Mouse (Mus musculus) R1 (cell line): Measurements from ENCODE around the gene Emc10.

Source experiments
- DNase-seq: peaks from one replicate; pipeline ENCODE4 v3.0.0-alpha.2; 2018; ENCODE audit warnings: low read depth, low spot score

Emc10 gene

DNA sequence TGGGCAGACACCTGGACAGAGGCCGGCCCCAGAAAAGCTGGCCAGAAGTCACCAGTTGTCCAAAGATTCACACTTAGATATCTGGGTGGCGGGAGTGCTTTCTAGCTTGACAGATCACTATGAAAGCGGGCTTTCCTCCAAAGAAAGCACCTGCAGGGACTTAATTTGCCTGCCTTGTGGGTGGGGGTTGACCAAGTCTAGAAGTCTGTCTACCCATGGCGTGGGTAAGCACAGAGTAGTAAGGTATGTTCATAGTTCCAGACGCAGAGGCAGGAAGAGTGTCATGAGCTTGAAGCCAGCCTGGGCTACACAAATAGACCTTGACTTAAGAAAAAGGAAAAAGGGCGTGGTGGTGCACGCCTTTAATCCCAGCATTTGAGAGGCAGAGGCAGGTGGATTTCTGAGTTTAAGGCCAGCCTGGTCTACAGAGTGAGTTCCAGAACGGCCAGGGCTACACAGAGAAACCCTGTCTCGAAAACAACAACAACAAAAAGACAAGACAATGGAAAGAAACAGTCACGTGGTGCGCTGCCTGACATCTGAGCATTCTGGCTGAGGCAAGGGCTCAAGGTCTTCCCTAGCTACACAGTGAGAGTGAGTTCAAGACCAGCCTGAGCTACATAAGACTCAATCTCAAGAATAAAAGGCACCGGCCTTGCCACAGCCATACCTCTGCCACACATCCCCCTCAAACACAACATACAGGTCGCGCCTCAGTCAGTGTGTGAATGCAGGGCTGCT lies 30.3 kb upstream of the Emc10 start:
- peak; percentile 58 for DNase-seq

GRCm38 (mm10) chr7:44525126-44525832 lies 28.9 kb upstream of the Emc10 start:
- DNase-seq: peak; percentile 94

GRCm38 (mm10) chr7:44524502-44524901 lies 28.2 kb upstream of the Emc10 start, which contains the start of gene Mybpc2:
Gene Mybpc2, minus strand, starts transcription at chr7:44524656.
- peak; percentile 51 for DNase-seq

DNA sequence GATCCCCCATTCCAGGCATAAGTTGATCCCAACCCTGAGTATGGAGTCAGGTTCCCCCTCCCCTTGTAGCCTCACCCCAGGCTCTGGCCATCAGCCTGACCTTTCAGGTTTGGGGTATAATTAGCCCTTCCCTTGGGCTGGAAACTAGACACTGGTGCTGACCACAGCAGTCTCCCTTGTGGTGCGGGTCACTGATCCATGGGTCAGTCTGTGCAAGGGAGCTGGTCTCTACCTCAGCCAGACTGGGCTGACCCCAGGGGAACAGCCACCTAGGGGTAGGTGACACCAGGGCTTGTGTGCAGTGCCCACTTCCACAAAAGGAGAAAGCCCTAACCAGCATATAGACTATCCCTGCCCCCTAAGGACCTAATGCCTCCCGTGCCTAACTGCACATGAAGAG lies 26.7 kb upstream of the Emc10 start:
- DNase-seq: no peak

DNA sequence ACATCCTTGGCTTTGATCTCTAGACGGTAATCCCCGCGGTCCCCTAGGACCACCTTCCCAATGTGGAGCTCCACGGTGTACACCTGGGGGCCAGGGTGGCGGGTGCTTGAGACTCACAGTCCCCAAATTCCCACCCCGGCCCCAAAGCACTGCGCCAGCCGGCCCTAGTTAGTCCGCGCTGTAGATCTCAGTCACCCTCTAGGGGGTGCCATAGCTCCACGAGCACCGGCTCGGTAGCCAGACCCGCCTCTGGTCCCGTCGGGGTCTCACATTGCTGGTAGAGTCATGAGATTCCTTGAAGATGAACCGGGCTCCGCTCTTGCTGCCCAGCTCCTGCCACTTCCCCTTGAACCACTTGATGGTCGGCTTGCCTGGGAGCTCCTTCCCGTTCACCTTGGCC lies 25.4 kb upstream of the Emc10 start:
- DNase-seq: peak; percentile 78

DNA sequence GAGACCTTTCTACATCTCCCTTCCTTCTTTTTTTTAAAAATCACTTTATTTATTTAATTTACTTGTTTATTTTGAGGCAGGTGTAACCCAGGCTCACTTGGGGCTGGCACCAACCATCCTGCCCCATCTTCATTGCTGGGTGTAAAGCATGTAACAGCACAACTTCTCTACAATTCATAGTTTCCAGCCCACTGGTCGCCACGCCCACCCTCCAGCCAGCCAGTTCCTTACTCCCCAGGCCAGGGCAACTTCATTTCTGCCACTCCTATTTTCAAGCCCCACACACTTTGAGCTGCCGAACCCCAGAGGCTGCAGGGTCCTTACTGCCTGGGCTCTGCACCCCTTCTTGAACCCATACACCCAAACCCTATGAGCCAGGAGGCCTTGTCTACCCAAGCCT lies 24.7 kb upstream of the Emc10 start:
- no peak for DNase-seq

GRCm38 (mm10) chr7:44519240-44519913 lies 23.0 kb upstream of the Emc10 start:
- DNase-seq: peak; percentile 85

GRCm38 (mm10) chr7:44507491-44507890 lies 11.2 kb upstream of the Emc10 start:
- no peak for DNase-seq

- DNase-seq: peak; percentile 79
Measured at GRCm38 (mm10) chr7:44501563-44502115, 5.3 kb upstream of the Emc10 start.

- peak; percentile 34 for DNase-seq
Measured at GRCm38 (mm10) chr7:44500046-44500445, 3.7 kb upstream of the Emc10 start.

DNA sequence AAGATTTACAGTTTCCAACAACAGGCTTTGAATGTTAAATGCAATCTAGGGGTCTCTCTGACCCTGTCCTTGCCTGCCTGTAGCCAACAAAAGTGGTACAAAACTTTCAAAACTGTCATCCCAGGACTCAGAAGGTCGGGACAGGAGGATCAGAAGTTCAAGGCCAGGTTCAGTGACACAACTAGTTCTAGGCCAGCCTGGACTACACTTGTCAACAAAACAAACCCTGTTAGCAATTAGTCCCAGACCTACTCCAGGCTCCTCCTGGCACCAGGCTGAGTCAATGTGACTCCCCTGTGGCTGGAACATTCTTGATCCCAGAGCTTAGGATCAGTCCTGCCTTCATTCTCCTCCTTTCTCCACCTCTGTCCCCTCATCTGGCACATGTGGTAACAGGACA lies 2.6 kb upstream of the Emc10 start:
- DNase-seq: no peak

DNA sequence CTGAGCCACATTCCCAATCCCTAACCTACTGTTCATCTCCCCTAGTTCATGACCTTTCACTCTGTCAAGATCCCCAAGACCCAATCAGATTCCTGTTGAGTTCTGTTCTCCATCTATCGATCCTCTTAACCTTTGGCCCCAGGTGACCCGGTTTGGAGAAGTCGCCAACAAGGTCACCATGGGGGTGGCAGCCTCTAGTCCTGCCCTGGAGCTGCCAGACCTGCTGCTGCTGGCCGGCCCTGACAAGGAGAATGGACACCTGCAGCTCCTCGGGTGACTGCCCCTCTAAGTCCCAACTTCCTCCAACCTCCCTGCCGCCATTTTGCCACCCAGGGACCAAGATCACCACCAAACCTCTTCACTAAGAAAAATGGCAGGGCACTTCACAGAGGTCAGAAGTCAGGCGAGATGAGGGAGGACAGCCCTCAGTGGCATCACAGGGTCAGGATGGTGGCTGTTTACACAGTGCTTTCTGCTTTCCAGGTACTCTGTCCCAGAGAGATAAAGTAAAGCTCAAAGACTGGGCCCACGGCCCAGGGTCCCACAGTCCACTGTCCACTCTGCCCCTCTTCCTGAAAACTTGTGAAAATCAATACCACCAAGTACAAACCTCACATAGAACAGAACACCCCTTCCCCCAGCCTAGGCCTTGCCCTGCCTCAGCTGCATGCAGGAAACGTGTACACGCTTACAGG lies 1.2 kb upstream of the Emc10 start:
- peak; percentile 48 for DNase-seq

DNA sequence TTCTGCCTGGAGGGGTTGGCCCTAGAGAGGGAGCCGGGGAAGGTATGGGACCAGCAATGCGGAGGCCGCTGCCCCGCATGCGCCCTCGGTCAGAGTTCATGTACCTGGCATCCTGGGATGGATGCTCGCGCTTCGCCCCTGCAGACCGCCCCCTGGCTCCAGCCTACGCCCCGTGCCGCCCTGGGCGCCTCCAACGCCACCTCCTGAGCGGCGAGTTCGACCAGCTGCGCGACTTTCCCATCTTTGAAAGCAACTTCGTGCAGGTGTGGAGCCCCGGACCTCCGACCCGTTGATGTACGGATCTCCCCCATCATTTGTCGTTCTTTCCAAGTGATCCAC lies 411 bp upstream of the Emc10 start:
- no peak for DNase-seq

DNA sequence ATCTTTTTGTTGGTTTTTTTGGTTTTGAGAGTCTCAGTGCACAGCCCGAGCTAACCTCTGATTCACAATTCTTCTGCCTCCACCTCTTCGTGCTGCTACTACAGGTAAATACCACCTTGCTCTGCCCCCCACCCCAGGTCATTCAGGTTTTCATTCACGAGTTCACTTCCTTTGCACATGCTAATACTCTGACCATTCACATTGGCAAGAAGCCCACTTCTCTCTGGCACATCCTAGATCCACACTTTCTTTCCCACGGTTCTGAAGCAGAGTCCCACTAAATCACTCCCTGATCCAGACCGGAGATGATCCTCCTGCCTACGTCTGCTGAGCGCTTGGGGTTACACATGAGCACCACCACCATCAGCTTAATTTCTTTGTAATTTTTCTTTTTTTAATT lies 1.2 kb downstream of the Emc10 start:
- DNase-seq: no peak

- DNase-seq: no peak
Measured at GRCm38 (mm10) chr7:44494681-44495080, 1.6 kb downstream of the Emc10 start.

GRCm38 (mm10) chr7:44492166-44492826 lies 4.0 kb downstream of the Emc10 start:
- no peak for DNase-seq

GRCm38 (mm10) chr7:44491391-44491790 lies 4.9 kb downstream of the Emc10 start:
- DNase-seq: no peak

DNA sequence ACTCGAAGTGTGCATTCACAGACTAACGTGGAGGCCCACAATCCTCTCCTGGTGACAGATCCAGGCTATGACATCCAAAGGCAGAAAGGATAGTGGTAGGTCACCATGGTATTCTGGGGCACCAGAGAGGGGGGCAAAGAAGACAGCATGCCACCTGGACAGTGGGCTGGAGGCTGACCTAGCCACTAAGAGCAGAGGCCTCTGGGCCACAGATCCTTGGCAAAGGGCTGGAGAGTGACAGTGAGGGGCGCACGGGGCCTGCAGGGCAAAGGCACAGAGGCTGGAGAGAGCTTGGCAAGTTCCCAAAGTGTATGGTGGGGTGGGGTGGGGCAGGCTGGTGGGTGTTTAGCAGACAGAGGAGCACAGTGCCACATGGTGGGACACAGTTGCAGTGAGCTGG lies 6.0 kb downstream of the Emc10 start:
- DNase-seq: no peak

DNA sequence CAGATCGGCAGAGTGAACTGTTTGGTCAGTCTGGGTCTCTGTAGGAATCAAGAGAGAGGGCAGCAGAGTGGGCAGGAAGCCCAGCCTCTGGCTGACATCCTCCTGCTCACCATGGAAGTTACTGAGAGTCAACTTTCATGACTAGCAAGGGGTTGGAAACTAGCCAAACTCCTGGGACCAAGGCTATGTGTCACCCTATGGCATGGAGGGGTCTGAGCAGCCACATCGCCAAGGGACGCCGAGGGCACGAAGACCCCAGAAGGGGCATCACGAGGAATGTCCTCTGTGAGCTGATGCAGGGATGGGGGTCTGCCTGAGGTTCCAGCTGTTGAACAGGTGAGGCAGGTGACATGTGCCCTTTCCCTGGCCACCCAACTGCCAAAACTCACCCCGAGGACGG lies 7.8 kb downstream of the Emc10 start:
- DNase-seq: no peak

GRCm38 (mm10) chr7:44487936-44488335 lies 8.4 kb downstream of the Emc10 start:
- DNase-seq: no peak

GRCm38 (mm10) chr7:44486927-44487575 lies 9.3 kb downstream of the Emc10 start:
- DNase-seq: no peak
